Mouse (Mus musculus): ENCODE measurements around the gene Gm49336. TPM values are rescaled to one million over a fixed set of nuclear protein-coding genes. Genes with fewer than 3 reads are reported as not detected.

Gm49336 gene
- polyA plus RNA-seq, 1 experiment = 19.9 TPM

DNA sequence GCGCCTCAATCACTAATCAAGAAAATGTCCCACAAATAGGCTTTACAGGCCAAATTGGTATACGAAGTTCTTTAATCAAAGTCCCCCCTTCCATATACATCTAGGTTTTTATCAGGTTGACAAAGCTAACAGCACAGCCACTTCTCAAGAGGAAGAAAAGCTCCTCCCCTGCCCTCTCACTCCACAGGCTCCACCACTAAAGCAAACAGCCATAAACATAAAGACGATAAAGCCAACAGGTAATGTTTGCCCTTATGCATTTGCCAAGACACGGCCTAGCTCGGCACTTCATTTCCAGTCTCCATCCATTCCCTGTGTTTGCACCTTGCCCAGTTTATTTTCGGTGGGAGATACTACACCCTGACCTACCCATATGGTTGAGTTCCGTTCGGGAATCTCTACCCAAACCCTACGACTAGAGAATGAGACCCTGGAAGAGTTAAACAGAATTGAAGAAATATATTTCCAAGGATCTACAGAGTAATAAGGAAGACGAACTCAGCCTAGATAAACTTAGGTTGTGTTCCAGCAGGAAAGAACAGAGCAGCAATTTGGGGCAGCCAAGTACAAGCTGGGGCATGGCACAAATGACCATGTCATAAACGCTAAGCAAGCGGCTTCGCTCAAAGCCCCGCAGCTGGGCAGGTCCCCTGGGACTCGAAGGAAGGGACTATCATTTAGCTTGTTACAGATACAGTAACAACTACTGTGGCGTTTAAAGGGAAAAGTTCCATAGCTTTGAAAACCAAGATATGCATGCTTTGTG, 80.3 kb downstream of the Gm49336 start:
- Histone ChIP-seq H3ac (ENCODE audit: control insufficient read depth, insufficient read length, low read depth) (no peak overlapping the region), H3K79me3 (ENCODE audit: low read depth) (no peaks in the 10 kb centered on the region), H3K27me3 (ENCODE audit: control insufficient read depth, insufficient read depth, insufficient read length) (peaks cover 24% of the 10 kb centered on the region), H3K4me3 (ENCODE audit: insufficient read depth, poor library complexity, severe bottlenecking) (no peak overlapping the region), H3K36me3 (ENCODE audit: control insufficient read depth, insufficient read depth) (no peaks in the 10 kb centered on the region), H3K79me2 (ENCODE audit: control insufficient read depth, insufficient read depth) (no peaks in the 10 kb centered on the region)
- TF ChIP-seq MYOG (IDR thresholded peaks at IDR 0.05; ENCODE audit: control insufficient read depth, extremely low read depth, insufficient read length) (no peak), MAX (IDR thresholded peaks at IDR 0.05) (no peak), CEBPB (IDR thresholded peaks at IDR 0.05; ENCODE audit: low read depth) (no peak), FOSL1 (IDR thresholded peaks at IDR 0.05; ENCODE audit: insufficient read depth, low read length, poor library complexity, severe bottlenecking) (no peak), USF1 (IDR thresholded peaks at IDR 0.05; ENCODE audit: low read depth) (no peak), CTCF (IDR thresholded peaks at IDR 0.05; ENCODE audit: control insufficient read depth, insufficient read depth, insufficient read length) (no peak), MYOD1 (IDR thresholded peaks at IDR 0.05; ENCODE audit: control insufficient read depth, insufficient read length, low read depth) (no peak)

DNA sequence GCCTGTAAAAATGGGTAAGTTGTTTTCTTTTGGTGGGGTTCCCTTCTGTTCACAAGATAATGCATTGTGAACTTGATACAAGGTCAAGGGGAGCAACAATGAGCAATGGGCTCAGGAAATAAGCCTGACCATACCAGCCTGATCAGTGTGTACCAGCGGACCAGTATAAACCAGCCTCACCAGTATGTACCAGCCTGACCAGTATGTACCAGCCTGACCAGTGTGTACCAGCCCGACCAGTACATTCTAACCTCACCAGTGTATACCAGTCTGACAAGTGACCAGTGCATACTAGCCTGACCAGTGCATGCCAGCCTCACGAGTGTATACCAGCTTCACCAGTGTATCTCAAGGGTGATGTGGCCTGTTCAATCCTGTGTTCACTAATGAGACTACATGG, 87.9 kb downstream of the Gm49336 start:
- Histone ChIP-seq H3K27me3 (ENCODE audit: control insufficient read depth, insufficient read depth, insufficient read length) (peaks cover 5% of the 10 kb centered on the region), H3K79me2 (ENCODE audit: control insufficient read depth, insufficient read depth) (no peaks in the 10 kb centered on the region), H3ac (ENCODE audit: control insufficient read depth, insufficient read length, low read depth) (no peak overlapping the region), H3K36me3 (ENCODE audit: control insufficient read depth, insufficient read depth) (no peaks in the 10 kb centered on the region), H3K4me3 (ENCODE audit: insufficient read depth, poor library complexity, severe bottlenecking) (no peak overlapping the region), H3K79me3 (ENCODE audit: low read depth) (no peaks in the 10 kb centered on the region)
- TF ChIP-seq USF1 (IDR thresholded peaks at IDR 0.05; ENCODE audit: low read depth) (no peak), MAX (IDR thresholded peaks at IDR 0.05) (no peak), MYOD1 (IDR thresholded peaks at IDR 0.05; ENCODE audit: control insufficient read depth, insufficient read length, low read depth) (no peak), FOSL1 (IDR thresholded peaks at IDR 0.05; ENCODE audit: insufficient read depth, low read length, poor library complexity, severe bottlenecking) (no peak), CEBPB (IDR thresholded peaks at IDR 0.05; ENCODE audit: low read depth) (no peak), CTCF (IDR thresholded peaks at IDR 0.05; ENCODE audit: control insufficient read depth, insufficient read depth, insufficient read length) (no peak), MYOG (IDR thresholded peaks at IDR 0.05; ENCODE audit: control insufficient read depth, extremely low read depth, insufficient read length) (no peak)

Small RNAs within 50 kb of the gene (microRNA-seq; reads per million reads assigned to microRNA genes)
- gene Mir719 (ENCODE audit: borderline microRNAs expressed) = not detected

Other genes with a start within 250 kb of the Gm49336 start
- gene Atp8a2, start 54.3 kb downstream of the Gm49336 start, polyA plus RNA-seq (2012; fragmentation: generic; extraction: Trizol) = under 0.01 TPM
- gene Nupl1, start 76 bp downstream of the Gm49336 start, polyA plus RNA-seq (2012; fragmentation: generic; extraction: Trizol) = not detected
- gene Mtmr6, start 13.7 kb upstream of the Gm49336 start, polyA plus RNA-seq (2012; fragmentation: generic; extraction: Trizol) = 10.0 TPM
- gene Amer2, start 121.8 kb upstream of the Gm49336 start, polyA plus RNA-seq (2012; fragmentation: generic; extraction: Trizol) = under 0.01 TPM

Measured in C2C12 (cell line).